Comparison of ENCODE assay signal across 11 mouse cellular contexts in genomic region chr7:132658688-132659087, GRCm38 (mm10). TPM values are rescaled to one million over a fixed set of nuclear protein-coding genes. Genes with fewer than 3 reads are reported as not detected.
DNase-seq lines count a peak whose midpoint lies in the region; ATAC-seq and TF ChIP-seq lines count a peak whose summit lies in the region.
"Had no signal": no experiment of that assay in that cellular context is flagged by ENCODE, and none has a peak within 500 bp of the region (broad histone marks: within the 10 kb centered on the region; RNA-seq: fewer than 3 reads in every experiment).

No protein-coding gene starts in this region.

- no peaks in the 10 kb centered on the region for H3K36me3 ChIP-seq in embryonic facial prominence, embryonic 14.5 days (ENCODE audit: control insufficient read depth, insufficient read depth, low read length)
- H3K36me3 ChIP-seq: limb, embryonic 12.5 days had no signal

- H3K4me2 ChIP-seq in embryonic facial prominence, embryonic 14.5 days (ENCODE audit: low read depth, low read length): no peak overlapping the region

- WGBS in embryonic facial prominence, embryonic 14.5 days: 82% methylated on average over 5 of the region's 5 CpGs

- ATAC-seq in embryonic facial prominence, embryonic 14.5 days (ENCODE audit: low read depth): no peak

- peak overlapping the region; percentile 74 for H3K27ac ChIP-seq in layer of hippocampus, adult 2 months
- H3K27ac ChIP-seq in embryonic facial prominence, embryonic 14.5 days (replicated peaks; ENCODE audit: low read depth, low read length): peak overlapping the region; percentile 59; the same call in 1 of the 2 replicates

- peak; percentile 45 for DNase-seq in cerebellum, adult 11-12 months
- DNase-seq in cerebellum, adult 18-20 months: no peak
- DNase-seq in layer of hippocampus, adult 2 months (ENCODE audit: low spot score in 2 of 2): no peak
- DNase-seq in layer of hippocampus, adult 9-11 months: no peak
- DNase-seq in embryonic facial prominence, embryonic 14.5 days (ENCODE audit: low spot score): no peak
- DNase-seq in kidney, postnatal 25 days: peak; percentile 44 to 60
- DNase-seq in adipocyte (ENCODE audit: low spot score): no peak
- DNase-seq in left cerebral cortex, adult 11 months (ENCODE audit: low spot score): no peak
- DNase-seq: adrenal gland, postnatal 14 days had no signal

- no peak overlapping the region for H3K9ac ChIP-seq in embryonic facial prominence, embryonic 14.5 days (ENCODE audit: low read depth, low read length)
- H3K9ac ChIP-seq: limb, embryonic 12.5 days had no signal

- no peaks in the 10 kb centered on the region for H3K9me3 ChIP-seq in embryonic facial prominence, embryonic 14.5 days (ENCODE audit: control insufficient read depth, low read length)
- H3K9me3 ChIP-seq: limb, embryonic 12.5 days had no signal

- no peak for TF ChIP-seq CTCF in layer of hippocampus, adult 2 months (conservative IDR thresholded peaks at IDR 0.05)

- peaks cover 39% of the 10 kb centered on the region for H3K4me1 ChIP-seq in embryonic facial prominence, embryonic 14.5 days (ENCODE audit: control insufficient read depth, insufficient read depth, low read length)

- no peaks in the 10 kb centered on the region for H3K27me3 ChIP-seq in embryonic facial prominence, embryonic 14.5 days (replicated peaks; ENCODE audit: control insufficient read depth, insufficient read depth, low read length)
- H3K27me3 ChIP-seq: limb, embryonic 12.5 days had no signal

- no peak overlapping the region for H3K4me3 ChIP-seq in layer of hippocampus, adult 2 months
- no peak overlapping the region for H3K4me3 ChIP-seq in embryonic facial prominence, embryonic 14.5 days (ENCODE audit: low read depth, low read length)
- H3K4me3 ChIP-seq: limb, embryonic 12.5 days had no signal

RNA-seq across cellular contexts. Expression of gene Lhpp, which starts 48.2 kb away (rescaled TPM):
- total RNA-seq in layer of hippocampus, adult 2 months (2021): 10 to 100 TPM; 22.9 to 25.3 TPM
- 14.3 and 20.7 TPM in 2 replicates for polyA plus RNA-seq in embryonic facial prominence, embryonic 14.5 days (2014; fragmentation: Nextera tagmentation; extraction: Ambion mirVana)

RNA-seq across cellular contexts. Expression of gene Nkx1-2, which starts 59.3 kb away (rescaled TPM):
- not detected for total RNA-seq in layer of hippocampus, adult 2 months (2021)
- polyA plus RNA-seq in embryonic facial prominence, embryonic 14.5 days (2014; fragmentation: Nextera tagmentation; extraction: Ambion mirVana): not detected in 2 replicates
- total RNA-seq: adrenal gland, postnatal 14 days; gastrocnemius, adult 18-20 months had no signal
- polyA plus RNA-seq: limb, embryonic 12.5 days had no signal

Comparison
In these comparisons a context has a peak if more than half of its experiments do, and no peak if none do; other contexts are left out.
1. DNase-seq: peak in cerebellum, adult 11-12 months (single experiment) and kidney, postnatal 25 days (2 of 2); none in cerebellum, adult 18-20 months (0 of 2), layer of hippocampus, adult 2 months (0 of 2), layer of hippocampus, adult 9-11 months (single experiment), embryonic facial prominence, embryonic 14.5 days (single experiment), adipocyte (single experiment) and left cerebral cortex, adult 11 months (single experiment).